Comparison of ENCODE assay signal across 15 mouse cellular contexts in the genomic region with DNA sequence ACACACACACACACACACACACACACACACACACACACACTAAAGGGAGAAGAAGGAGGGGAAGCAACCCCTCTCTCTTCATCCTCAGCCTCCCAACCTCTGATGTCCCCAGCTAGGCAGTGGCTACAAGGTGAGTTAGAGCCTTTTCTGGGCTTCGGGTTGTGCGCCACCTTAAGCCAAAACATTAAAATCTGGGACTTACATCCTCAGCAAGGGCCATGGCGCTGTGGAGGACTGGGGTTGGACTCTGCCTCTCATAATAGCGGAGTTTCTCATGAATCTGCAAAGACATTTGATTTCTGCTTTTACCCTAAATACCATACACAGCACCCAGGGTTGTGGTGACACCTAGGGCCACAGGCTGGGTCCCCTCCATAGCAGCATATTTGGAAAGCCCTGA. TPM values are rescaled to one million over a fixed set of nuclear protein-coding genes. Genes with fewer than 3 reads are reported as not detected.
A peak's percentile ranks its signal among the peaks of the same experiment; 100 is the strongest.
DNase-seq lines count a peak whose midpoint lies in the region; ATAC-seq and TF ChIP-seq lines count a peak whose summit lies in the region.
"Had no signal": no experiment of that assay in that cellular context is flagged by ENCODE, and none has a peak within 500 bp of the region (broad histone marks: within the 10 kb centered on the region; RNA-seq: fewer than 3 reads in every experiment).

No protein-coding gene starts in this region.

- H3K9ac ChIP-seq in midbrain, embryonic 11.5 days (ENCODE audit: low read length), result no peak overlapping the region
- H3K9ac ChIP-seq in hindbrain, embryonic 12.5 days, result peak overlapping the region; percentile 45
- H3K9ac ChIP-seq in midbrain, embryonic 14.5 days (replicated peaks; ENCODE audit: low read length), result peak overlapping the region; percentile 36; the same call in 1 of the 2 replicates
- H3K9ac ChIP-seq: liver, postnatal 0 days had no signal

- H3K4me3 ChIP-seq in midbrain, embryonic 11.5 days (ENCODE audit: low read depth, low read length), result no peak overlapping the region
- H3K4me3 ChIP-seq in midbrain, embryonic 10.5 days, result no peak overlapping the region
- H3K4me3 ChIP-seq in hindbrain, embryonic 12.5 days, result peak overlapping the region; percentile 68; the same call in 1 of the 2 replicates
- H3K4me3 ChIP-seq in midbrain, embryonic 14.5 days (replicated peaks; ENCODE audit: low read depth, low read length), result peak overlapping the region; percentile 68; the same call in 1 of the 2 replicates
- H3K4me3 ChIP-seq in thymus, adult 2 months (ENCODE audit: control insufficient read depth, insufficient read depth, low read length), result no peak overlapping the region

- peaks cover 17% of the 10 kb centered on the region for H3K4me1 ChIP-seq in midbrain, embryonic 11.5 days (ENCODE audit: control insufficient read depth, insufficient read depth, low read length)
- peaks cover 37% of the 10 kb centered on the region for H3K4me1 ChIP-seq in midbrain, embryonic 10.5 days
- H3K4me1 ChIP-seq in hindbrain, embryonic 12.5 days, result peaks cover 33% of the 10 kb centered on the region
- H3K4me1 ChIP-seq in midbrain, embryonic 14.5 days (ENCODE audit: control insufficient read depth, insufficient read depth, low read length), result peaks cover 25% of the 10 kb centered on the region
- H3K4me1 ChIP-seq in thymus, adult 2 months (replicated peaks; ENCODE audit: control insufficient read depth, insufficient read depth, low read length), result peaks cover 3% of the 10 kb centered on the region; the same call in 1 of the 2 replicates

- TF ChIP-seq CTCF in thymus, adult 2 months (IDR thresholded peaks at IDR 0.05; ENCODE audit: borderline replicate concordance, control insufficient read depth, extremely low read depth, insufficient read depth, low read length, poor library complexity), result no peak

- no peak overlapping the region for H3K27ac ChIP-seq in midbrain, embryonic 11.5 days (ENCODE audit: low read depth, low read length)
- no peak overlapping the region for H3K27ac ChIP-seq in midbrain, embryonic 10.5 days (replicated peaks)
- no peak overlapping the region for H3K27ac ChIP-seq in hindbrain, embryonic 12.5 days
- H3K27ac ChIP-seq in midbrain, embryonic 14.5 days (replicated peaks; ENCODE audit: low read depth, low read length), result no peak overlapping the region
- no peak overlapping the region for H3K27ac ChIP-seq in thymus, adult 2 months (ENCODE audit: control insufficient read depth, insufficient read depth, low read length)

- H3K27me3 ChIP-seq in midbrain, embryonic 11.5 days (ENCODE audit: control insufficient read depth, insufficient read depth, low read length), result peaks cover 3% of the 10 kb centered on the region; the same call in 1 of the 2 replicates
- H3K27me3 ChIP-seq in midbrain, embryonic 10.5 days (ENCODE audit: low read depth, poor library complexity, severe bottlenecking), result peaks cover 49% of the 10 kb centered on the region
- H3K27me3 ChIP-seq in hindbrain, embryonic 12.5 days, result peaks cover 4% of the 10 kb centered on the region; the same call in 1 of the 2 replicates
- no peaks in the 10 kb centered on the region for H3K27me3 ChIP-seq in midbrain, embryonic 14.5 days (ENCODE audit: control insufficient read depth, insufficient read depth, low read length)
- H3K27me3 ChIP-seq in thymus, adult 2 months (ENCODE audit: control insufficient read depth, insufficient read depth, low read length), result peaks cover 2% of the 10 kb centered on the region; the same call in 1 of the 2 replicates

- no peaks in the 10 kb centered on the region for H3K36me3 ChIP-seq in midbrain, embryonic 11.5 days (ENCODE audit: control insufficient read depth, insufficient read depth, low read length)
- H3K36me3 ChIP-seq in midbrain, embryonic 10.5 days, result peaks cover 25% of the 10 kb centered on the region
- H3K36me3 ChIP-seq in hindbrain, embryonic 12.5 days, result peaks cover 13% of the 10 kb centered on the region; the same call in 1 of the 2 replicates
- peaks cover 14% of the 10 kb centered on the region for H3K36me3 ChIP-seq in midbrain, embryonic 14.5 days (ENCODE audit: control insufficient read depth, insufficient read depth, low read length)
- H3K36me3 ChIP-seq in thymus, adult 2 months (ENCODE audit: control insufficient read depth, insufficient read depth, low read length), result no peaks in the 10 kb centered on the region

- no peak for ATAC-seq in midbrain, embryonic 11.5 days (ENCODE audit: low FRiP score)
- ATAC-seq in hindbrain, embryonic 12.5 days (ENCODE audit: low FRiP score), result no peak
- ATAC-seq in midbrain, embryonic 14.5 days (ENCODE audit: low FRiP score, low TSS enrichment), result no peak
- ATAC-seq in CD4-positive, CD25-positive, alpha-beta regulatory T cell, adult 4 months, result no peak
- ATAC-seq: intestine, postnatal 0 days; liver, postnatal 0 days had no signal

- DNase-seq in midbrain, embryonic 11.5 days (ENCODE audit: low spot score, missing footprints), result peak; percentile 39
- no peak for DNase-seq in midbrain, embryonic 10.5 days (ENCODE audit: low spot score)
- no peak for DNase-seq in midbrain, embryonic 14.5 days
- DNase-seq in thymus, adult 2 months, result no peak
- DNase-seq in adipocyte (ENCODE audit: low spot score), result no peak
- DNase-seq: heart, adult 18-20 months; heart, postnatal 10 days; liver, postnatal 0 days; right cerebral cortex, postnatal 25 days had no signal

- TF ChIP-seq POLR2A in thymus, adult 2 months (IDR thresholded peaks at IDR 0.05; ENCODE audit: control insufficient read depth, extremely low read depth, insufficient read depth, low read length, poor library complexity), result no peak

- no peak overlapping the region for H3K4me2 ChIP-seq in midbrain, embryonic 11.5 days
- H3K4me2 ChIP-seq in hindbrain, embryonic 12.5 days (replicated peaks), result peak overlapping the region; percentile 83
- peak overlapping the region; percentile 64 for H3K4me2 ChIP-seq in midbrain, embryonic 14.5 days (ENCODE audit: low read length)

- H3K9me3 ChIP-seq in midbrain, embryonic 11.5 days (ENCODE audit: control insufficient read depth, low read length), result no peaks in the 10 kb centered on the region
- no peaks in the 10 kb centered on the region for H3K9me3 ChIP-seq in midbrain, embryonic 10.5 days (replicated peaks)
- no peaks in the 10 kb centered on the region for H3K9me3 ChIP-seq in hindbrain, embryonic 12.5 days (replicated peaks)
- H3K9me3 ChIP-seq in midbrain, embryonic 14.5 days (ENCODE audit: control insufficient read depth, low read length), result no peaks in the 10 kb centered on the region

- 79% methylated on average over 4 of the region's 4 CpGs for WGBS in midbrain, embryonic 11.5 days
- WGBS in midbrain, embryonic 10.5 days, result 86% methylated on average over 4 of the region's 4 CpGs
- WGBS in hindbrain, embryonic 12.5 days, result 89% methylated on average over 4 of the region's 4 CpGs
- WGBS in midbrain, embryonic 14.5 days, result 82% methylated on average over 4 of the region's 4 CpGs
- WGBS in thymus, adult 2 months, result 92% methylated on average over 4 of the region's 4 CpGs

RNA-seq across cellular contexts. Expression of gene Mpp3, which starts 3.4 kb away (rescaled TPM):
- polyA plus RNA-seq in midbrain, embryonic 11.5 days (2014; fragmentation: Nextera tagmentation; extraction: Ambion mirVana), result 14.4 and 15.5 TPM in 2 replicates
- polyA plus RNA-seq in midbrain, embryonic 10.5 days (2016; fragmentation: Nextera tagmentation; extraction: Ambion mirVana), result 13.3 and 16.9 TPM in 2 replicates
- 35.6 and 36.2 TPM in 2 replicates for polyA plus RNA-seq in hindbrain, embryonic 12.5 days (2016; fragmentation: Nextera tagmentation; extraction: Ambion mirVana)
- polyA plus RNA-seq in midbrain, embryonic 14.5 days (2014; fragmentation: Nextera tagmentation; extraction: Ambion mirVana), result 45.4 and 54.2 TPM in 2 replicates
- 0.28 and 0.50 TPM in 2 replicates for polyA plus RNA-seq in thymus, adult 2 months (2012; rRNA removed)
- under 1 TPM in 1 of 2 experiments, not detected in 1; 0.42 TPM for polyA plus RNA-seq in CD4-positive, CD25-positive, alpha-beta regulatory T cell, adult 4 months (2017; shearing (Covaris generic))

RNA-seq across cellular contexts. Expression of gene Cd300lg, which starts 16.4 kb away (rescaled TPM):
- polyA plus RNA-seq in midbrain, embryonic 11.5 days (2014; fragmentation: Nextera tagmentation; extraction: Ambion mirVana), result 0.11 and 0.19 TPM in 2 replicates
- polyA plus RNA-seq in midbrain, embryonic 10.5 days (2016; fragmentation: Nextera tagmentation; extraction: Ambion mirVana), result 0.20 and 0.25 TPM in 2 replicates
- polyA plus RNA-seq in hindbrain, embryonic 12.5 days (2016; fragmentation: Nextera tagmentation; extraction: Ambion mirVana), result 0.12 and 0.43 TPM in 2 replicates
- 0.15 and 0.17 TPM in 2 replicates for polyA plus RNA-seq in midbrain, embryonic 14.5 days (2014; fragmentation: Nextera tagmentation; extraction: Ambion mirVana)
- 12.5 and 18.3 TPM in 2 replicates for polyA plus RNA-seq in thymus, adult 2 months (2012; rRNA removed)
- not detected for polyA plus RNA-seq in CD4-positive, CD25-positive, alpha-beta regulatory T cell, adult 4 months (2017; shearing (Covaris generic))

RNA-seq across cellular contexts. Expression of gene Dusp3, which starts 38.1 kb away (rescaled TPM):
- 11.1 and 11.6 TPM in 2 replicates for polyA plus RNA-seq in midbrain, embryonic 11.5 days (2014; fragmentation: Nextera tagmentation; extraction: Ambion mirVana)
- polyA plus RNA-seq in midbrain, embryonic 10.5 days (2016; fragmentation: Nextera tagmentation; extraction: Ambion mirVana), result 12.2 and 13.1 TPM in 2 replicates
- 11.4 and 12.9 TPM in 2 replicates for polyA plus RNA-seq in hindbrain, embryonic 12.5 days (2016; fragmentation: Nextera tagmentation; extraction: Ambion mirVana)
- 16.5 and 17.2 TPM in 2 replicates for polyA plus RNA-seq in midbrain, embryonic 14.5 days (2014; fragmentation: Nextera tagmentation; extraction: Ambion mirVana)
- 12.3 and 19.7 TPM in 2 replicates for polyA plus RNA-seq in thymus, adult 2 months (2012; rRNA removed)
- polyA plus RNA-seq in CD4-positive, CD25-positive, alpha-beta regulatory T cell, adult 4 months (2017; shearing (Covaris generic)), result 1 to 10 TPM; 1.6 to 1.7 TPM

RNA-seq across cellular contexts. Expression of gene Cfap97d1, which starts 40.8 kb away (rescaled TPM):
- polyA plus RNA-seq in midbrain, embryonic 11.5 days (2014; fragmentation: Nextera tagmentation; extraction: Ambion mirVana), result not detected in 2 replicates
- not detected in 2 replicates for polyA plus RNA-seq in midbrain, embryonic 10.5 days (2016; fragmentation: Nextera tagmentation; extraction: Ambion mirVana)
- not detected in 2 replicates for polyA plus RNA-seq in hindbrain, embryonic 12.5 days (2016; fragmentation: Nextera tagmentation; extraction: Ambion mirVana)
- not detected in 2 replicates for polyA plus RNA-seq in midbrain, embryonic 14.5 days (2014; fragmentation: Nextera tagmentation; extraction: Ambion mirVana)
- polyA plus RNA-seq in thymus, adult 2 months (2012; rRNA removed), result not detected in 2 replicates
- not detected for polyA plus RNA-seq in CD4-positive, CD25-positive, alpha-beta regulatory T cell, adult 4 months (2017; shearing (Covaris generic))
- polyA plus RNA-seq: embryonic facial prominence, embryonic 14.5 days; frontal cortex, adult 2 months; intestine, postnatal 0 days; limb, embryonic 11.5 days; liver, postnatal 0 days had no signal

RNA-seq across cellular contexts. Expression of gene Sost, which starts 58.1 kb away (rescaled TPM):
- polyA plus RNA-seq in midbrain, embryonic 11.5 days (2014; fragmentation: Nextera tagmentation; extraction: Ambion mirVana), result not detected in 2 replicates
- polyA plus RNA-seq in midbrain, embryonic 10.5 days (2016; fragmentation: Nextera tagmentation; extraction: Ambion mirVana), result 0.25 and 0.26 TPM in 2 replicates
- 0.46 and 0.79 TPM in 2 replicates for polyA plus RNA-seq in hindbrain, embryonic 12.5 days (2016; fragmentation: Nextera tagmentation; extraction: Ambion mirVana)
- polyA plus RNA-seq in midbrain, embryonic 14.5 days (2014; fragmentation: Nextera tagmentation; extraction: Ambion mirVana), result not detected in 2 replicates
- 3.1 and 5.0 TPM in 2 replicates for polyA plus RNA-seq in thymus, adult 2 months (2012; rRNA removed)
- polyA plus RNA-seq in CD4-positive, CD25-positive, alpha-beta regulatory T cell, adult 4 months (2017; shearing (Covaris generic)), result not detected
- polyA plus RNA-seq: embryonic facial prominence, embryonic 14.5 days; intestine, postnatal 0 days; liver, postnatal 0 days had no signal

Comparison
In these comparisons a context has a peak if more than half of its experiments do, and no peak if none do; other contexts are left out.
1. H3K4me3 ChIP-seq: peak in hindbrain, embryonic 12.5 days (single experiment) and midbrain, embryonic 14.5 days (single experiment); none in midbrain, embryonic 11.5 days (single experiment), midbrain, embryonic 10.5 days (single experiment) and thymus, adult 2 months (single experiment).